Mouse (Mus musculus) adrenal gland, adult 18-20 months (tissue): ENCODE measurements around the gene Urah. TPM values are rescaled to one million over a fixed set of nuclear protein-coding genes. Genes with fewer than 3 reads are reported as not detected.

ENCODE experiments used
- DNase-seq, 2 experiments: peaks; one replicate each; pipeline ENCODE4 v3.0.0; 2021 to 2022; ENCODE audit warnings: low spot score in 2 of 2
- total RNA-seq, 2 experiments: library from RNA; stranded (reverse); gene quantifications; 1 replicate in 1 of 2; 2 replicates in 1 of 2; pipeline ENCODE4 v1.2.3; 2021

Urah gene
- total RNA-seq, 2 experiments from 2014 or later: 0.76 to 1.1 TPM

- no peak for DNase-seq
Observed at GRCm38 (mm10) chr7:140840750-140841735, 6.2 kb downstream of the Urah start.

- no peak for DNase-seq
Observed at GRCm38 (mm10) chr7:140843806-140844205, 9.0 kb downstream of the Urah start.

- DNase-seq: peak; percentile 96
Observed at GRCm38 (mm10) chr7:140844905-140845665, 10.3 kb downstream of the Urah start, which contains the start of gene Scgb1c1. Gene Scgb1c1 (plus strand): TSS chr7:140845547.

GRCm38 (mm10) chr7:140845683-140846082 is 10.9 kb downstream of the Urah start:
- no peak for DNase-seq

- no peak for DNase-seq
Observed at GRCm38 (mm10) chr7:140846676-140847075, 11.9 kb downstream of the Urah start.

- peak; percentile 56 to 67 for DNase-seq
Observed at GRCm38 (mm10) chr7:140847755-140848580, 13.2 kb downstream of the Urah start, which contains the start of gene Odf3. Gene Odf3 (plus strand): TSS chr7:140847805.

- DNase-seq: no peak
Observed at GRCm38 (mm10) chr7:140848591-140848990, 13.8 kb downstream of the Urah start.

GRCm38 (mm10) chr7:140851916-140852315 is 17.1 kb downstream of the Urah start:
- DNase-seq: no peak

- no peak for DNase-seq
Observed at GRCm38 (mm10) chr7:140853386-140853785, 18.6 kb downstream of the Urah start.

- DNase-seq: no peak
Observed at GRCm38 (mm10) chr7:140854483-140854882, 19.7 kb downstream of the Urah start.

- no peak for DNase-seq
Observed at GRCm38 (mm10) chr7:140855181-140855580, 20.4 kb downstream of the Urah start.

- peak; percentile 70 to 80 for DNase-seq
Observed at GRCm38 (mm10) chr7:140855860-140856784, 21.3 kb downstream of the Urah start, which contains the start of gene Gm45785. Gene Gm45785 (minus strand): TSS chr7:140856331.

GRCm38 (mm10) chr7:140856785-140857549 is 22.1 kb downstream of the Urah start, which contains the start of gene Ric8a:
Gene Ric8a (plus strand): TSS chr7:140856957.
- peak; percentile 87 to 89 for DNase-seq

GRCm38 (mm10) chr7:140857550-140858505 is 23.0 kb downstream of the Urah start, which contains the start of gene Bet1l:
Gene Bet1l (minus strand): TSS chr7:140857577.
- DNase-seq: no peak

GRCm38 (mm10) chr7:140858746-140859145 is 23.9 kb downstream of the Urah start:
- DNase-seq: no peak

GRCm38 (mm10) chr7:140859997-140860396 is 25.2 kb downstream of the Urah start:
- DNase-seq: no peak

- no peak for DNase-seq
Observed at GRCm38 (mm10) chr7:140860728-140861127, 25.9 kb downstream of the Urah start.
